Mouse (Mus musculus): ENCODE measurements around the gene Lrrc2. TPM values are rescaled to one million over a fixed set of nuclear protein-coding genes. Genes with fewer than 3 reads are reported as not detected.

Gene Lrrc2
- total and polyA plus RNA-seq, 3 experiments: 0.07 TPM; not detected in 2

GRCm38 (mm10) chr9:110987331-110987730, 36.0 kb downstream of the Lrrc2 start:
- no peak overlapping the region for H3K27ac ChIP-seq (ENCODE audit: control insufficient read depth, low read depth, low read length)
- no peak for TF ChIP-seq ZMIZ1 (IDR thresholded peaks at IDR 0.05; ENCODE audit: low read depth, low read length)
- no peak for TF ChIP-seq POLR2A (IDR thresholded peaks at IDR 0.05; ENCODE audit: control insufficient read depth in 1 of 2, insufficient read depth in 1 of 2, low read depth in 1 of 2, low read length in 2 of 2, poor library complexity in 1 of 2)
- TF ChIP-seq E2F4 (IDR thresholded peaks at IDR 0.05; ENCODE audit: borderline replicate concordance, low read depth, low read length): no peak
- TF ChIP-seq NRF1 (IDR thresholded peaks at IDR 0.05; ENCODE audit: insufficient read depth, low read depth, low read length, poor library complexity, severe bottlenecking): no peak
- no peak for TF ChIP-seq MYC (IDR thresholded peaks at IDR 0.05; ENCODE audit: low read depth, low read length)
- no peak for TF ChIP-seq MEF2A (IDR thresholded peaks at IDR 0.05; ENCODE audit: extremely low read depth, insufficient replicate concordance, low read depth, low read length, poor library complexity, severe bottlenecking)
- no peak for TF ChIP-seq ELF1 (IDR thresholded peaks at IDR 0.05; ENCODE audit: low read depth, low read length)
- no peak for TF ChIP-seq MAZ (IDR thresholded peaks at IDR 0.05; ENCODE audit: low read depth, low read length)
- no peak for TF ChIP-seq GATA1 (IDR thresholded peaks at IDR 0.05; ENCODE audit: low read depth, low read length)
- no peak for TF ChIP-seq CTCF (IDR thresholded peaks at IDR 0.05 in 2 of 3, conservative IDR thresholded peaks at IDR 0.05 in 1 of 3; ENCODE audit: control insufficient read depth in 1 of 3, insufficient read depth in 1 of 3, low read depth in 2 of 3, low read length in 3 of 3, poor library complexity in 1 of 3, severe bottlenecking in 1 of 3)
- no peak for TF ChIP-seq TCF12 (IDR thresholded peaks at IDR 0.05; ENCODE audit: low read depth, low read length)
- H3K4me3 ChIP-seq (ENCODE audit: control insufficient read depth in 1 of 2, insufficient read depth in 1 of 2, low read depth in 2 of 2, low read length in 2 of 2): no peak overlapping the region

GRCm38 (mm10) chr9:110988078-110988477, 36.7 kb downstream of the Lrrc2 start:
- Histone ChIP-seq H3K79me2 (ENCODE audit: control insufficient read depth, insufficient read depth, low read length, poor library complexity) (no peaks in the 10 kb centered on the region), H3K4me3 (ENCODE audit: control insufficient read depth in 1 of 2, insufficient read depth in 1 of 2, low read depth in 2 of 2, low read length in 2 of 2) (no peak overlapping the region), H3K36me3 (ENCODE audit: control insufficient read depth in 1 of 2, insufficient read depth in 2 of 2, low read length in 2 of 2) (no peaks in the 10 kb centered on the region), H3K9ac (ENCODE audit: control insufficient read depth, low read depth, low read length, poor library complexity, severe bottlenecking) (no peak overlapping the region), H3K4me1 (ENCODE audit: control insufficient read depth in 1 of 2, insufficient read depth in 2 of 2, low read length in 2 of 2) (no peaks in the 10 kb centered on the region), H3K27me3 (ENCODE audit: control insufficient read depth in 1 of 2, insufficient read depth in 2 of 2, low read length in 2 of 2) (no peaks in the 10 kb centered on the region), H3K9me3 (replicated peaks; ENCODE audit: insufficient read depth, low read length) (no peaks in the 10 kb centered on the region), H3K27ac (ENCODE audit: control insufficient read depth, low read depth, low read length) (no peak overlapping the region)
- DNase-seq (ENCODE audit: low read depth, low spot score): no peak
- TF ChIP-seq MAX (IDR thresholded peaks at IDR 0.05; ENCODE audit: low read length) (no peak), POLR2A (IDR thresholded peaks at IDR 0.05; ENCODE audit: control insufficient read depth in 1 of 2, insufficient read depth in 1 of 2, low read depth in 1 of 2, low read length in 2 of 2, poor library complexity in 1 of 2) (no peak), POLR2AphosphoS2 (IDR thresholded peaks at IDR 0.05; ENCODE audit: low read length) (no peak), GABPA (IDR thresholded peaks at IDR 0.05; ENCODE audit: low read depth, low read length) (no peak), JUND (IDR thresholded peaks at IDR 0.05; ENCODE audit: low read depth, low read length) (no peak), CHD2 (IDR thresholded peaks at IDR 0.05; ENCODE audit: low read length) (no peak), TBP (IDR thresholded peaks at IDR 0.05; ENCODE audit: low read depth, low read length) (no peak), TCF12 (IDR thresholded peaks at IDR 0.05; ENCODE audit: low read depth, low read length) (no peak), SMC3 (IDR thresholded peaks at IDR 0.05; ENCODE audit: low read depth, low read length) (no peak), ZMIZ1 (IDR thresholded peaks at IDR 0.05; ENCODE audit: low read depth, low read length) (no peak), GATA1 (IDR thresholded peaks at IDR 0.05; ENCODE audit: low read depth, low read length) (no peak), MAFK (IDR thresholded peaks at IDR 0.05; ENCODE audit: borderline replicate concordance, low read depth, low read length) (no peak), NELFE (IDR thresholded peaks at IDR 0.05; ENCODE audit: low read depth, low read length) (no peak), MXI1 (IDR thresholded peaks at IDR 0.05; ENCODE audit: low read depth, low read length) (no peak), UBTF (IDR thresholded peaks at IDR 0.05; ENCODE audit: borderline replicate concordance, insufficient read depth, low read depth, low read length) (no peak), ETS1 (IDR thresholded peaks at IDR 0.05; ENCODE audit: low read depth, low read length) (no peak), EP300 (IDR thresholded peaks at IDR 0.05; ENCODE audit: low read depth in 1 of 2, low read length in 2 of 2) (no peak), RCOR1 (IDR thresholded peaks at IDR 0.05; ENCODE audit: low read depth, low read length) (no peak), ELF1 (IDR thresholded peaks at IDR 0.05; ENCODE audit: low read depth, low read length) (no peak)

More at GRCm38 (mm10) chr9:110987331-110987730, 36.0 kb downstream of the Lrrc2 start:
- no peaks in the 10 kb centered on the region for H3K27me3 ChIP-seq (ENCODE audit: control insufficient read depth in 1 of 2, insufficient read depth in 2 of 2, low read length in 2 of 2)
- DNase-seq (ENCODE audit: low read depth, low spot score): no peak
- no peak overlapping the region for H3K9ac ChIP-seq (ENCODE audit: control insufficient read depth, low read depth, low read length, poor library complexity, severe bottlenecking)
- H3K79me2 ChIP-seq (ENCODE audit: control insufficient read depth, insufficient read depth, low read length, poor library complexity): no peaks in the 10 kb centered on the region
- H3K36me3 ChIP-seq (ENCODE audit: control insufficient read depth in 1 of 2, insufficient read depth in 2 of 2, low read length in 2 of 2): no peaks in the 10 kb centered on the region
- no peaks in the 10 kb centered on the region for H3K4me1 ChIP-seq (ENCODE audit: control insufficient read depth in 1 of 2, insufficient read depth in 2 of 2, low read length in 2 of 2)
- no peaks in the 10 kb centered on the region for H3K9me3 ChIP-seq (replicated peaks; ENCODE audit: insufficient read depth, low read length)

Measured in MEL (cell line).